Mouse (Mus musculus) brain, embryonic 18.5 days (tissue): Measurements from ENCODE around the gene Trim52.
"Not testable (repeated sequence)": the region's sequence is repeated elsewhere in the genome, so short reads cannot be mapped to it uniquely, and the experiment has no call there.

Source experiments
- DNase-seq: peaks from one replicate; pipeline ENCODE4 v3.0.0-alpha.2; 2012; ENCODE audit warnings: low read depth, low spot score

Trim52 gene

DNA sequence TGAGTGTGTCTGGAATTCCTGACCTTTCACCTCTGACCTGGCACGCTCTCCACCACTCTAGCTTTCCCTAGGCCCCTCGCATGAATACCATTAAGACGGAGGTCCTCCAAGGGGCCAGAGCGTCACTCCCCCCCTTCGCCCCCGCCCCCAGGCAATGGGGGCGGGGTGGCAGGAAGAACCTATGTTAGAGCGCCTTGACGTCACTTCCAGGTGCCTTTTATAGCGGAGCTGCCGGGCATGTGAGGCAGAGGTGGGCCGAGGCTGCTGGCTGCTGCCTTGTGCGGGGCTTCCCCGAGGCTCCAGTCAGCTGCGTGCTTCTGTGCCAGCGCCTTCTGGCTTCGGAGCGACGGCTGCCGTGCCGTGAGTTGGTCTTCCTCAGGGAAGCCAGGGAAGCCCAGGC, at the start of gene Trim52:
TSS of gene Trim52 (plus strand) at position 219 of the 400 bp plus-strand sequence.
- no peak for DNase-seq

DNA sequence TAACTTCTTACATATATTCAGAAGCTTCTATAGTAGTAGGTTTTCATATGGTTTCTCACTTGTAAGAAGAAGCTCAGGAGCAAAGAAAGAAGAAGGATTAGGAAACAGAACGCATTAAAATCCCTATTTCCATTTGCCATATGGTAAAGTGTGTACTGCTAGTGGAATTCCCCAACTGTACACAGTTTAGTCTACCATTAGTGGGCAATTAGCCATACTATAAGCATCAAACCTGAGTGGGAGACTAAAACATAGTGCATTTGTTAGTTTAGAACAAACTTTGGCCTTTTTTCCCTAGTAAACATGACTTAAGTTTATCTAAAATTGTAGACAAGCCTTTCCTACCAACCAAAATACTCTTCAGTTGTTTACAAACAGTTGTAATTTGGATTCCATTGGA, 33.4 kb upstream of the Trim52 start:
- no peak for DNase-seq

DNA sequence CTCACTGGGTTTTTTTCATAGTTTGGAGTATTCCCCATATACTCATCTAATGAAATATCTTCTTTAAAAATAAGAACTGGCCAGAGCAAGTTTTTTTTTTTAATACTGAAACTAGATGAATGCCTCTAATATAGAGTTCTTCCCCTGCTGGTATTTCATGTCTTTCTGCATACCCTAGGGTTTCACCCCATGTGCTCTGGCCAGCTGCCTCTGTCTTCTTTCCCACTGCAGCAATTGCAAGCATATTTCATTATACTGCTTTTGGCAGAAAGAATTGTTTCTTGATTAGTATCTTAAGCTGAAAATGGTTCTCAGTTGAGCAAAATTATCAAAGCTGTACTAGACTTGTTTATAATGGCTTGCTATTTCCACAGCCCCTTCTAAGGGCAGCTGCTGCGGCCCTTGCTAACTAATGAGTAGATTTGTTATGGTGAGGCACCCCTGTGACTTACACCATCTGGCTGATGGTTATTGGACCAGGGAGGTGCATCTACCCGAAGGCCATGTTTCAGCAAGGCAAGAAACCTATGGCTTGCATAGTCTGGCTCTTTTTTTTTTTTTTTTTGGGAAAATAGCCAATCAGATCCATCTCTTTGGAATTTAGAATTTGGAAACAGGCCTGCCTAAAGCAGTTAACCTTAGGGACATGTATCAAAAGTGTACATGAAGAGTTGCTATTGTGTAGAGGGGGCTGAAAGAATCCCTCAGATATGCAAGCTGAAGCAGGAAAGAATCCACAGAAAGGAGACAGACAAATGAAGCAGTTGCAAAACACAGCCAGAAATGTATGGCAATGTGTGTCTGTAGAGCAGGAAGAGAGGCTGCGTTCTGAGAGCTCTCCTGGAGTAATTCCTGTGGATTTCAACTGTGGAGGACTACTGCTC, 30.6 kb upstream of the Trim52 start:
- DNase-seq = no peak

DNA sequence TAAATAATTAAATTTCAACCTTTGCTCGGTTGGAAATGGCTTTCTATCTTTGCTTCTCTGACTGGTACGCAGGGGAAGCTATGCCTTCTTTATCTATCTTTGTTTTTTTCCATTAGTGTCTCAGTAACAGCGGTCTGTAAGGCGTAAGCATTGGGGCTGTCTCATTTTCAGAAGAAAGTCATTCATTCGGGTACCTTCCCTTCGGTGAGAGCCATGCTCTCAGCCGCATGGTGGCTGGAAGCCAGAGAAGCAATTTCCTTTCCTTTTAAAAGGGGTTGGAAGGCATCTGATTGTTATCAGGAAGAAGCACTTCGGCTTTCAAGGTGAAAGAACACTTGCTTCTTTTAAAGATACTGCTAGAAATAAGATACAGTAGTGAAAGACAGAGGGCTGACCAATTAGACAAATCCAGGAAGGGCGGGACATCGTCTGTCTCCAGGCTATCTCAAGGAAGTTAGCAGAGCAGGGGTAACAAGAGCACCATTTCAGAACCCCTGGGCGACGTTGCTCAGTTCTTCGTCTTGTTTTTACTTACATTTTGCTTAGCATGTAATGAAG, 17.4 kb upstream of the Trim52 start:
- DNase-seq = no peak

DNA sequence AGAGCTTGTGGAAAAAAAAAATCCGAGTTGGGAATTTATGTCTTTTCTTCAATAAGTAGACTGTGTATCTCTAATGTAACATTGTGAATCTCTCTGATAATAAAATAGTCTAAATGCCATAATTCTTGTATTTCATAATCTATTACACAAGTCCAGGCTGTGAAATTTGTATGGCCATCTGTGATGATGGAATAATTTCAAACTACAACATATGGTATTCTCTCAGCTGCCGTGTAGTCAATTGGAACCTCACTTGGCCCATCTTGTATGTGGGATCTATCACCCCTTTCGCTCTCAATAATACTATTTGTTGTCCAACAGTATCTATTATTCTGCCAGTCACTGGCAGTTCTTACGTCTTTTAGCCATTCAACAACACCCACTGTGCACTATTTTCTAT, 9.2 kb upstream of the Trim52 start:
- DNase-seq = no peak

DNA sequence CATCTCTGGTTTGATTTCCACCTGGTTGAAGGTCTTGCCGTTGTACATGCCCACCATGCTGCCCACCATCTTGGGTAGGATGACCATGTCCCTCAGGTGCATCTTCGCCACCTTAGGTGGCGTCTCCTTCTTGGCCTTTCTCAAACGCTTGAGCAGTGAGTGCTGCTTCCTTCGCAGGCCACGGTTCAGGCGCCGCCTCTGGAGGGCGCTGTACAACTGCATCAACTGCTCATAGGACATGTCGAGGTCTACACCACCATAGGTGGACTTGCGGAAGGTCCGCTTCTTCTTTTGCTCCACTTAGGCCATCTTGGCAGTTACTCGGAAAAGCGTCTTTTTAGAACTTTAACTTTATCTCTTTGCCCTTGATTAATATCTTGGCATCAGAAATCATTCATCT, 5.1 kb upstream of the Trim52 start:
- DNase-seq = no peak

DNA sequence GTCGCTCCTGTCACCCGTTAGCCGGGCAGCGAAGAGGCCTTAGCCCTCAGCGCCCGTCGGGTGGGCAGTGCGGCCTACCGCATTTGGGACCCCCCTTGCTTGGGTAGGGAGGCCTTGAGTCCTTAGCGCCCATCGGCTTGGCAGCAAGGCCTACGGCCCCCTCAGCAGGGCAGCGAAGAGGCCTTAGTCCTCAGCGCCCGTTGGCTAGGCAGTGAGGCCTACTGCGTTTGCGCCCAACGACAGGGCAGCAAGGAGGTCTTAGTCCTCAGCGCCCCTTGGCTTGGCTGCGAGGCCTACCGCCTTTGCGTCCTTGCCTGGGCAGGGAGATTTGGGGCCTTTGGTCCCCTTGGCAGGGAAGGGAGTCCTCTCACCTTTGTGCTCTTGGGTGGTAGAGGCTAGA, 427 bp downstream of the Trim52 start:
- DNase-seq = no peak

DNA sequence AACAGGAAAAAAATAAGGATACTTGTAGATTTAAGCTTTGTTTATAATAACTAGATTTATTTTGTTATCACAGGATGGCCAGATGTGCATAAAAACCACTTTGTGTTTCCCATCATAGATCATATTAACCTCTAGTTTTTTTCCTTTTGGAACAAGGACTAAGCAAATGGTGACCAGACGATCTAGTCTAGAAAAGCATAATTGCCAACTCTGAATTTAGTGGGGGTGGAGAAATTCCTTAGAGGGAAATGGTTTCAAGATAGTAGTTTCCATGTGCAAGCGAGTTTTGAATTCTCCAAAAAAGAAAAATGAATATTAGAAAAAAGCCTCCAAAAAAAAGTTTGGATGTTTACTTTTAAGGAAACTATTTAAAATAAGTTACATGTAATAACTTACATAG, 13.4 kb downstream of the Trim52 start:
- DNase-seq = no peak

DNA sequence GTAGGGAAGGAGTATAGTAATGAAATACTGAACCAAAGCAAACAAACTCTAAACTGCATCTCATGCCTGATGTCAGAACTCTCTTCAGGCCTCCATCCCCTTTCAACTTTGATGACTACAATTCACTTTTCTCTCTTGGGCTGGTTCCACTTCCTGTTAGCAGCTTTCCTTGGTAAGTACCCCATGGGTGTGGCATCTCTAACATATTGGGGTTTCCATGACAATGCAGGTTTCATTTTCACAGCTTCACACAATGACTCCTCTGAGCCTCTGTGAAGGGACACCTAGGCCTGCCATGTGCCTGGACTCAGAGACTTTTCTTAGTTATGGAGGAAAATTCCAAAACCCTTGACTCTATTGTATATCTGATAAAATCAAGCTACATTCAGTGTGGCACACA, 30.3 kb downstream of the Trim52 start:
- DNase-seq = no peak

DNA sequence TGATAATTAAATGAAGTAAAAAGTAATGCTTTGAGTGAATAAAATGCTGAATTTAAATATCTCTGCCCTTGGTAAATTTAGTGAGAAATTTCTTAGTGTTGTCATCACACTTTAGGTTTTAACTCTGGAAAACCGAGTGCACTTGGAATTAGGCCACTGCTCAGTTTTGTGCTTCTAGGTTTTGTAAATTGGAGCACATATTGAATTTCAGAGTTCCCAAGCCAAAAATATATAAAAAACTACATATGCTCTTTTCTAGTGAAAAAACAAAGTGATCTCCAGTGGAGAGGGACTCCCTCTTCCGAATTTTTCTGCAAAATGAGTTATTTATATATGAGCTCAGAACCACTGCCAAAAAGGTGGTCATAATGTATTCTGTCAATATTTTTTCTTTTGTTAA, 45.2 kb downstream of the Trim52 start:
- DNase-seq = peak; percentile 12

DNA sequence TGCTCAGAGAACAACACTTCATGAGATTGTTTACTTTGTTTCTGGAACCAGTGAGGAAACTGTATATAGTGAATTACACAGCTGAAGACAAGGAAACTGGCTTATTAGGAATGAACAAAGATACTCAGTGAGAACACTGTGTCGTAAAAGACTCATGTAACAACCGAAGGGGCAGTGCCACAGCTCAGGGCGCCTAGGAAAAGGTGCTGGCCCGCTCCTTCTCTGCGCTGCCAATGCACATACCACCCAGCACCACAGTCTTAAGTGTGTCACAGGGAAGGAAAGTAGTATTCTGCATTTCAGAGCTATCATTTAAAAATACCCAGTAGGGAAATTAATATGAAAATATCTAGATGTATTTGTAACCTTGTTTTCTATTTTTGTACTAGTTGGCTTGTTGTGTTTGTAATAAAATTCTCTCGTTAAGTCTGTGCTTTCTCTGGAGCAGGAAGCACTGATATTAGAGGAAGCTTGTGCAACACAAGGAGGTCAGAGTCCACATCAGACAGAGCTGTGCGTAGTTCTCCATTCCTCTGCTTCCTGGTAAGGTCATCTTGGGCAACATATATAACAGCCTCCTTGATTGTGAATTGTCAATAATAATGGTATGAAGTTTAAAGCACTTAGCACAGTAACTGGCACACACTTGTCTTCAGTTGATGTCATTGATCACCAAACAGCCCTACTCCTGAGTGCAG, 49.0 kb downstream of the Trim52 start:
- no peak for DNase-seq

DNA sequence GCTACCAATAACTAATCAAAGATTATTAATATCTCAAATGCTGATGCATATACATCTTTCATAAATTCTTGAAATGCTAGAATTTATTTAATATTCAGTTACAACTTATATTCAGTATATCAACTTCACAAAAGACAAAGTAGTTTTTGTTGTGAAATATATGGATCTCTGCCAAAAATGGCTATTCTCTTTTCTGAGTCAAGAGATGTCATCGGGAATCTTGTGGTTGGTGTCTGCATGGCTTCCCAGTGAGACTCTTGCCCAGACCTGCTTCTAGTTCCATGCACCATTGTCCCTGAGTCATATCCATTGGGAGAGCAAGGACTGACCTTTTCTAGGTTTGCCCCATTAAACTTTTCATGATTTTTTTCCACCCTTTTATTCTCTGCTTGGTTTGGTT, 50.5 kb downstream of the Trim52 start:
- DNase-seq = no peak

DNA sequence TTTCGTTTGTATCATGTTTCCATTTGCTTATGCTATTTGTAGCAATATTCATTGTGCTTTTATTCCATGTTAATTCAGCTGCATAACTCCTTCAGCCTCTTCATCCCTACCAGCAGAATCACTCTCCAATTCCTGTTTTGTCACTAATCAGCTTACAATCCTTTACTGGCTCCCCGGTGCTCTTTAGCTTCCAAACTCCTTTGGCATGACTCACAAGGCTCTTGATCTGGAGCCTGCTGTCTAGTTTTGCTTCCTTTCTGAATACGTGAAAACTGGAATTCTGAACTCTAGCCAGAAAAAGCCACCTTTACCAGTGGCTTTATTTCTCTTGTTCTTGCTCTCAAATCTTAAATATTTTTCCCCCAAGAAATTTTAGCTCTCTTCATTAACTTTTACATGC, 56.3 kb downstream of the Trim52 start:
- no peak for DNase-seq

DNA sequence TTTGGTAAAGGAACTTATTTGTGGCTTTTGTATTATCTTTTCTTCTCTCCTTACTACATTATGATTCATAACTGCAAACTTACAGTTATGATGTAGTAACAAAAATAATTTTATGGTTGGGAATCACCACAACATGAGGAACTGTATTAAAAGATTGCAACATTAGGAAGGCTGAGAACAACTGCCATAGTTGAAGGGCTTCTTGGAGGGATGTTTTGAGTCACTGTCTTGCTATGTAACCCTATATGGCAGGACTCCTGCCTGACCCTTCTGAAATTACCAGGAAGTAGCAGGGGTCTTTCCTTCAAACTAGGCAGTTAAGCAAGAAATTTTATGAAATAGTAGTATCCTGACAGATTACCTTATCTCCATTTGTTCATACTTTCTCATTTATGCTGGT, 57.2 kb downstream of the Trim52 start:
- DNase-seq = no peak

DNA sequence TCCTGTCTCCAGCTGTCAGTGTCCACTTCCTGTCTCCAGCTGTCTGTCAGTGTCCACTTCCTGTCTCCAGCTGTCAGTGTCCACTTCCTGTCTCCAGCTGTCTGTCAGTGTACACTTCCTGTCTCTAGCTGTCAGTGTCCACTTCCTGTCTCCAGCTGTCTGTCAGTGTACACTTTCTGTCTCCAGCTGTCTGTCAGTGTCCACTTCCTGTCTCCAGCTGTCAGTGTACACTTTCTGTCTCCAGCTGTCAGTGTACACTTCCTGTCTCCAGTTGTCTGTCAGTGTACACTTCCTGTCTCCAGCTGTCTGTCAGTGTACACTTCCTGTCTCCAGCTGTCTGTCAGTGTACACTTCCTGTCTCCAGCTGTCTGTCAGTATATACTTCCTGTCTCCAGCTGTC, 57.9 kb downstream of the Trim52 start:
- DNase-seq = not testable (repeated sequence)

DNA sequence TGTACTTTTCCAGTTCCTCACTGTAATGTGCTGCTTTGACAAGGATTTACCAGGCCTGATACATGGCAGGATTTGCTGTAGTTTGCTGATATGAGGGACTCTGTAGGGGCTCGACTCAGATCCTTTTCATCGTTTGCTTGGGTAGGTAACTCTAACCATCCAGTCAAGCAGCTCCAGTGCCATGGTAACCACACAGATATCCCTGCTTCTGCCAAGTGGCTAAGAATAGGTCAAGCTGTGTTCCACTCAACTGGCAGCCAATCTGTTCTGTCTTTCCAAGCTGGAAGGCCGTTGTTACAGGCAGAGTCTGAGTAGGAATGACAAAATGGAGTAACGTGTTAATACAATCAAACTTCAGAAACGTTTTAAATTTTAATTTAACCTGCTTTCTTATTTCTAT, 70.9 kb downstream of the Trim52 start:
- peak; percentile 16 for DNase-seq

DNA sequence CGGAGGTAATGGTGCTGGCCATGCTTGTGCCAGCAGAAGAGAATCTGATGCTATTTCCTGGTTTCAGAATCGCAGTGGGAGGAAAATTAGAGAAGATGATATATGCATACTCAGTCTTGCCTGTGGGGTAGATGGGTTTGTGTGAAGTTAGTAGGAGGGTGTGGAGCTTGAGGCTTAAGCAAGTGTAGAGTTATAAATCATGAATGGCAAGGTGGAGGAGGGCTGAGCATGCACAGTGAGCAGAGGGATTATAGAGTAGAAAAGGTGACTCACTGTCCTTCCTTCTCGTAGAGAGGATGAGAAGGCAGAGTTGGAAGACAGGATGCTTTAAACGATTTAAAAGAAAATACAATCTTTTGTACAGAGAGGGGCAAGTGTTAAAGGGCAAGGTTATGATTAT, 72.2 kb downstream of the Trim52 start:
- DNase-seq = no peak

DNA sequence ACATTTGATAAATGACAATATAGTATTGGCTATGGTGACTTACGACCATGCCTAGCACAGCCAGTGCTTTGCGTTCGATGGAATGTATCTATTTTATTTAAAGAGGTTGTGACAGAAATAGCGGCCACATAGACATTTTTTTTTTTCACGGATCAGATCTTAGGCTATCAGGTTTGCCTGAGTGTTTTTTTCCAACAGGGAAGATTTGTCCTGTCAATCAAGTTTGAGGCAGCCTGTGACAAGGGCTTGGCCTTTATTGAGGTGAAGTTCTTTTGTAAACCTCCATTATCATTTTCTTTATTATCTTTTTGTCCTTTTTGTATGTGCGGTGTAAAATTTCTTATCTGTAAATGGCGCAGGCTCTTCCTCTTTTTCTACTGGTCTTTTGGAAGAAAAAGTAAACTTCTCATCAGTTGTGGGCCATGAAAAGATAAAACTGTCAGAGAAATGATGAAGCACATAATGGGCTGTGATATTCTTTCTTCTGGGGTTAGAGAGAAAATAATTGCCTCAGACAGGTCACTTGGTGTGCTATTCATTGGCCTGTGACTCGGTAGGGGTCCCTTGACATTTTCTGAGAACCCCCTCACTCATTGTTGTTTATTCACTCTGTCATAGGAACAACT, 73.2 kb downstream of the Trim52 start:
- DNase-seq = no peak

DNA sequence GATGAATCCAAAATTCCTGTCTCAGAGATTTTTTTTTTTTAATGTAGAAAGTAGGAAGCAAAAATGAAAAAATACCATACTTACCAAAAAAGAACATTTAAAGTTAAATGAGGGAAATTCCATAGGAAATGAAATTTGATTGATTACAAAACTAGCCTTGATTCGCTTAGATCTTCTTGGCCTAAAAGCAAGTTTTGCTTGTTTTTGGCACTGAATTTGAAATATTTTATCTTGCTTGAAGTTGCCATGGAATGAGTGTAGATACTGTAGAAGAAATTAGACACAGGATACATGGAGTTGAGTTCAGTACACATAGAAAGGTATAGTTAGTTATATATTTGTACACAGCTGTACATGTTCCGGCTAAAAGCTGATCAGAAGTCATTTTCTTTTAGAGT, 73.7 kb downstream of the Trim52 start:
- DNase-seq = no peak

DNA sequence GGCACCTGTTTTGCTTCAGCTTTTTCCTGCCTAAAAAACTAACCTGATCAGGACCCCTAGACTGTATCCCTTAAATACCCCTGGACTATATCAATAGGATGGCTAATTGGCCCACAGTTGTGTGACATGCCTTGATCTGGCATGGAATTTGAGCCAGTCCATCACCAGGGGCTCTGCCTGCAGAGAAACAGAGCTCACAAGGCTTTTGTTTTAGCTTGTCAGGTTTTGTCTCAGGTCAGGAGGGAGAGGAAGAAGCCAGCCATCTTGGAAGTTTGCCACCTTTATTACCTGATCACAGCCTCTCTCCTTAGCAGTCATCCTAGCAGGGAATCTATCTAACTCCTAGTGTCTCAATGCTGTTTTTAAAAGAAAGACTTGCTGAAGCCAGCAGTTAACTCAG, 74.6 kb downstream of the Trim52 start:
- DNase-seq = no peak

DNA sequence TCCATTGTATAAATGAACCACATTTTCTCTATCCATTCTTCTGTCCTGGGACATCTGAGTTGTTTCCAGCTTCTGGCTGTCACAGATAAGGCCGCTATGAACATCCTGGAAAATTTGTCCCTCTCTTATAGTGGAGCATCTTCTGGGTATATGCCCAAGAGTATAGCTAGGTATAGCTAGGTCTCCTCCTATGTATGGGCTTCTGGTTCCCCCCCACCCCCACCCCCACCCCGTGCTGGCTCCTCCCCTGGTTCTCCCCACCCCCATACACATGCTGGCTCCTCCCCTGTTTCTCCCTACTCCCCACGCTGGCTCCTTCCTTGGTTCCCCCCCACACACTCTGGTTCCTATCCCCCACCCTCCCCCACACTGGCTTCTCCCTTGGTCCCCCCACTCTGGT, 78.0 kb downstream of the Trim52 start:
- no peak for DNase-seq
